Comparison of ENCODE assay signal across 7 mouse cellular contexts in the genomic region with DNA sequence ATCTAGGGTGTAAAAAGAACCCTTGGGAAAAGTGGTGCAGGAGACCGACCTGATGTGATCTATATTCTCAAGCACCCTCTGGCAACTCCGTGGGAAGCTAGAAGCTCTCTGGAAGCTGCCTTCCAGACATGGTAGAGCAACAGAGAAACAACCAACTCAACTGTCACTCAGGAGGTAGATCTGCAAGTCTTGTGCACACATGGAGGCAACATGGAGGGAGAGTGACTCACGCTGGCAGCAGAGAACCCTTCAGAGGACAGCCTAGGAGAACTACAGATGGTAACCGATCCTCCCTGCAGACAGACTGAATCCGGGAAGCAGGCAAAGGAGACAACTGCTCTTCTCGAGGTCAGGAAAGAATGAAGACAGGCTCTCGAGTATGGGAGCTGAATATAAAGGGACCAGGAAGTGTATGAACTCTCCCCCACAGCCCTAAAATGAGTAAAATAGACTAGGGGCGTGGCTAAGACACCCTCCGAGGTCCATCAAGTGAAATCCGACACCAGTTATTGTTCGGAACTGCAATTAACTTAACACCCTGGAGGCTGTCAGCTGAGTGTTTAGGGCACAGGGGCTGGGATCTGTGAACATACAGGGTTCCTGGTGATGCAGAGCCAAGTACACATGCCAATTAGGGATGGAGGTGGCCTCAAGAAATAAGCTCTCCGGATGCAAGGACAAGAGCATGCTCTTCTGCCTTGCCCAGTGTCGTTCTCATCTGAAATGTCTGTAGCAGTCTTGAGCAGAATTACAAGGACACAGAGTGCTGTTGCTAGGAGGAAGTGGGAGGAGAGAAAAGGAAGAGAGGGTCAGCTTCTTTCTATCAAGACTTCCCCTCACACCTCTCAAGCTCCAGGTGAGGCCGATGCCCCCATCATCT.
DNase-seq lines count a peak whose midpoint lies in the region; ATAC-seq lines count a peak whose summit lies in the region.

No protein-coding gene starts in this region.

- no peak overlapping the region for H3K9ac ChIP-seq in lung, embryonic 15.5 days
- no peak overlapping the region for H3K9ac ChIP-seq in intestine, embryonic 14.5 days (ENCODE audit: low read length)
- peak overlapping the region; percentile 91 for H3K9ac ChIP-seq in neural tube, embryonic 15.5 days (replicated peaks)

- H3K27ac ChIP-seq in lung, embryonic 15.5 days: no peak overlapping the region
- H3K27ac ChIP-seq in intestine, embryonic 14.5 days (ENCODE audit: low read depth): no peak overlapping the region
- 0 out of 2 replicates have a peak overlapping the region, but pooled peaks have one; percentile 81 for H3K27ac ChIP-seq in neural tube, embryonic 15.5 days (replicated peaks)

- peaks cover 11% of the 10 kb centered on the region for H3K4me1 ChIP-seq in lung, embryonic 15.5 days
- peaks cover 9% of the 10 kb centered on the region; the same call in 1 of the 2 replicates for H3K4me1 ChIP-seq in intestine, embryonic 14.5 days (replicated peaks; ENCODE audit: control insufficient read depth, insufficient read depth, low read length)
- H3K4me1 ChIP-seq in neural tube, embryonic 15.5 days: peaks cover 34% of the 10 kb centered on the region

- ATAC-seq in lung, embryonic 15.5 days (ENCODE audit: borderline replicate concordance, extremely low read depth, low FRiP score, low TSS enrichment): no peak
- no peak for ATAC-seq in intestine, embryonic 14.5 days (replicated peaks; ENCODE audit: low FRiP score, low TSS enrichment, low read depth)
- ATAC-seq in neural tube, embryonic 15.5 days (ENCODE audit: low FRiP score): peak; percentile 35; the same call in 1 of the 2 replicates

- no peak overlapping the region for H3K4me3 ChIP-seq in lung, embryonic 15.5 days
- H3K4me3 ChIP-seq in intestine, embryonic 14.5 days (ENCODE audit: low read depth, low read length): peak overlapping the region; percentile 62
- peak overlapping the region; percentile 77 for H3K4me3 ChIP-seq in neural tube, embryonic 15.5 days (replicated peaks)

- no peak for DNase-seq in lung, postnatal 14 days
- peak; percentile 29 for DNase-seq in embryo, embryonic 9.5 days (ENCODE audit: extremely low spot score)
- DNase-seq in intestine, embryonic 14.5 days (ENCODE audit: low spot score): no peak
- DNase-seq in thymus, adult 18-20 months: no peak
- no peak for DNase-seq in layer of hippocampus, adult 11-12 months (ENCODE audit: low spot score)

- peaks cover 53% of the 10 kb centered on the region for H3K27me3 ChIP-seq in lung, embryonic 15.5 days
- H3K27me3 ChIP-seq in intestine, embryonic 14.5 days (replicated peaks; ENCODE audit: control insufficient read depth, insufficient read depth, low read length): peaks cover 59% of the 10 kb centered on the region
- peaks cover 8% of the 10 kb centered on the region for H3K27me3 ChIP-seq in neural tube, embryonic 15.5 days (replicated peaks)

- 10% methylated on average over 14 of the region's 14 CpGs for WGBS in lung, embryonic 15.5 days
- 10% methylated on average over 14 of the region's 14 CpGs for WGBS in intestine, embryonic 14.5 days
- 10% methylated on average over 14 of the region's 14 CpGs for whole genome bisulfite sequencing in neural tube, embryonic 15.5 days

- no peaks in the 10 kb centered on the region for H3K36me3 ChIP-seq in lung, embryonic 15.5 days
- no peaks in the 10 kb centered on the region for H3K36me3 ChIP-seq in intestine, embryonic 14.5 days (ENCODE audit: control insufficient read depth, insufficient read depth, low read length)
- H3K36me3 ChIP-seq in neural tube, embryonic 15.5 days: no peaks in the 10 kb centered on the region

- H3K9me3 ChIP-seq in lung, embryonic 15.5 days: no peaks in the 10 kb centered on the region
- H3K9me3 ChIP-seq in intestine, embryonic 14.5 days (ENCODE audit: control insufficient read depth, low read length): no peaks in the 10 kb centered on the region
- no peaks in the 10 kb centered on the region for H3K9me3 ChIP-seq in neural tube, embryonic 15.5 days (replicated peaks)

- peak overlapping the region; percentile 93 for H3K4me2 ChIP-seq in lung, embryonic 15.5 days
- peak overlapping the region; percentile 91 for H3K4me2 ChIP-seq in intestine, embryonic 14.5 days (ENCODE audit: low read length)
- peak overlapping the region; percentile 95 for H3K4me2 ChIP-seq in neural tube, embryonic 15.5 days
